Mouse (Mus musculus) E14TG2a.4 (cell line): Measurements from ENCODE around the gene Sema3e.

Source experiments
- H3K27me3 ChIP-seq: 2 replicates; pipeline ENCODE4 v1.6.1; 2014; ENCODE audit warnings: low read length, control low read depth; ENCODE audit not compliant: insufficient read depth
- H3K36me3 ChIP-seq: 2 replicates; pipeline ENCODE4 v1.6.1; 2014; ENCODE audit warnings: low read length, control low read depth; ENCODE audit not compliant: insufficient read depth
- H3K4me1 ChIP-seq: replicated peaks from 2 replicates; pipeline ENCODE4 v1.6.1; 2014; ENCODE audit warnings: low read depth, low read length, control low read depth
- H3K4me3 ChIP-seq: replicated peaks from 2 replicates; pipeline ENCODE4 v1.5.1; 2014; ENCODE audit warnings: mild to moderate bottlenecking, low read length
- H3K9me3 ChIP-seq: 2 replicates; pipeline ENCODE4 v1.6.1; 2014; ENCODE audit warnings: low read length, control low read depth
- CTCF ChIP-seq: conservative IDR thresholded peaks from 2 replicates; pipeline ENCODE4 v1.5.1; 2014; ENCODE audit warnings: low read length
- NANOG ChIP-seq: IDR thresholded peaks from 2 replicates; pipeline ENCODE4 v1.6.1; 2014; ENCODE audit warnings: borderline replicate concordance, low read length, mixed read lengths
- POU5F1 ChIP-seq: IDR thresholded peaks from 2 replicates; pipeline ENCODE4 v1.6.1; 2014; ENCODE audit warnings: low read length, borderline replicate concordance

Sema3e gene

DNA sequence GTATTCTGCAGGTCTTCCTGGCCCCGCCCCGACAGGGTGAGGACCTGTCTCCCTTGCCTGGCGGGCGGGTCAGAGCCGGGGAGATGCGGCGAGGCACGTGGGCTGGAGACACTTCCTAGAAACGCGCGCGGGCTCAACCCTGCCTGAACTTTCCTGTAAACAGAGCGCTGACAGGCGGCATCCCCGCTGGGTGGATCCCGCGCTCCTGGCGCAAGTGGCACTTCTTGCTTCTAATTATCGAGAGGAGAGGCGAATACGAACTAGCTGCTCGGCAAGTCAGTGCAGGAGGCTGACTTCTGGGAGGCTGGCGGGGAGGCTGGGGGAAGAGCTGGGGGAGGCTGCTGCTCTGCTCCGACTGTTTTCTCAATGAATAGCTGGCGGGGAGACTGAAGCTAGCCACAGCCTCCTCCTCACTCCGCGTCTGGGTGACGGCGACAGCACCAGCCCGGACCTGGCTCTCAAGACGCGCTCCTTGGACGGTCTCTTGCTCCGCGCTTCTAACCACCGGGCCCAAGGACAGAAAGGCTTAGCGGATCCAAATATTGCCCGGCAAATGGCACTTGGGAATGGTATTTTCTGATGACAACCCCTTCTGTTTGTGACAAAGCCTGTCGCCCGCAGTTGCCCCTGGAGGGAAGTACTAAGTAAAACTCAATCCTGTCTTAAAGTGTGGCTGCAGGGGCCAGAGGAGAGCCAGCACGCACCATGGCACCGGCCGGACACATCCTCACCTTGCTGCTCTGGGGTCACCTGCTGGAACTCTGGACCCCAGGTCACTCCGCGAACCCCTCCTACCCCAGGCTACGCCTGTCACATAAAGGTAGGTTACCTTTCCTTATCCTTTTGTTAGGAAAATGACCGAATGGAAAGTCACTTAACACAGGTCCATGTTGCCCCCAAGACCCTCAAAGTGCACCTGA, at the start of gene Sema3e:
TSS of gene Sema3e (plus strand) at position 72 of the 920 bp plus-strand sequence.
- TF ChIP-seq POU5F1 (no peak), NANOG (no peak)
- H3K27me3 ChIP-seq, result no peaks in the 10 kb centered on the region; the same call in 1 of the 2 replicates
- peak within 1 kb of the TSS; percentile 86 for H3K4me3 ChIP-seq
- H3K36me3 ChIP-seq, result no peaks in the 10 kb centered on the region
- peaks cover 43% of the 10 kb centered on the region for H3K4me1 ChIP-seq
- peaks cover 8% of the 10 kb centered on the region for H3K9me3 ChIP-seq

DNA sequence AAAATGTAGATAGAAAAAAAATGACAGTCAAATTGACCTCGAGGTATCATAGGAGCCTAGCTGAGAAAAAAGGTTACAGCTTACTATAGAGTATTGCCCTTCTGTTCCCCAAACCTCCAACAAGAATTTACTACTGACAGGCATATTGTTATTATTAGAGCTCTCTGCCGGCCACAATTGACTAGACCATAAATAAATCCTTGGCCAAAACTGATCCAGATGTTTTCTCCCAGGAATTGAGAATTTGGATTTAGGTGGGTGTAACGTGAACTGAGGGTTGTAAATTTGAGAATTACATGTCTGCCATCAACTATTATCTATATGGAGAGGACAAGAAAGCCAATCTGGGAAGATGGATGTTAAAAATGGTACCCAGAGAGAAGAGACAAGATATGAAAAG, 47.5 kb upstream of the Sema3e start:
- no peak for TF ChIP-seq CTCF
- no peak for TF ChIP-seq POU5F1
- TF ChIP-seq NANOG, result no peak
- Histone ChIP-seq H3K4me1 (peaks cover 36% of the 10 kb centered on the region), H3K4me3 (no peak overlapping the region), H3K27me3 (no peaks in the 10 kb centered on the region), H3K36me3 (no peaks in the 10 kb centered on the region), H3K9me3 (no peaks in the 10 kb centered on the region)

DNA sequence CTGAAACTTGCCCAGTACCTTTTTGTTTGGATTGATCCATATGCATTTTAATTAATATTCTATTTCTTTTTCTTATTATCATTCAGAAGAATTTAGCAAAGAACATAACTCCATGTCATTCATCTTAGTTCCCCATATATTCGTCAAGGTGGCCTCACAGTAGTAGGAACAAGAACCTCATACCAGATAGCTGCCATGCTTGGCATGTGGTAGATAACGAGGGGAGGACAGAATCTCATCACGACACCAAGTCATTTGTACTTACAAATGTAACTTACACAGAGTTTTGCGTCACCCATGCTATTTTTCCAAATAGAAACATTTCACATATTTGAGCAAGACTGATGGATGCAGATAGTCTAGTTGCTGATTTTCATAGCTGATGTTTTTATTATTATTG, 45.9 kb upstream of the Sema3e start:
- H3K9me3 ChIP-seq, result no peaks in the 10 kb centered on the region
- H3K4me3 ChIP-seq, result no peak overlapping the region
- peaks cover 52% of the 10 kb centered on the region for H3K4me1 ChIP-seq
- no peak for TF ChIP-seq CTCF
- no peak for TF ChIP-seq POU5F1
- no peaks in the 10 kb centered on the region for H3K27me3 ChIP-seq
- H3K36me3 ChIP-seq, result no peaks in the 10 kb centered on the region

DNA sequence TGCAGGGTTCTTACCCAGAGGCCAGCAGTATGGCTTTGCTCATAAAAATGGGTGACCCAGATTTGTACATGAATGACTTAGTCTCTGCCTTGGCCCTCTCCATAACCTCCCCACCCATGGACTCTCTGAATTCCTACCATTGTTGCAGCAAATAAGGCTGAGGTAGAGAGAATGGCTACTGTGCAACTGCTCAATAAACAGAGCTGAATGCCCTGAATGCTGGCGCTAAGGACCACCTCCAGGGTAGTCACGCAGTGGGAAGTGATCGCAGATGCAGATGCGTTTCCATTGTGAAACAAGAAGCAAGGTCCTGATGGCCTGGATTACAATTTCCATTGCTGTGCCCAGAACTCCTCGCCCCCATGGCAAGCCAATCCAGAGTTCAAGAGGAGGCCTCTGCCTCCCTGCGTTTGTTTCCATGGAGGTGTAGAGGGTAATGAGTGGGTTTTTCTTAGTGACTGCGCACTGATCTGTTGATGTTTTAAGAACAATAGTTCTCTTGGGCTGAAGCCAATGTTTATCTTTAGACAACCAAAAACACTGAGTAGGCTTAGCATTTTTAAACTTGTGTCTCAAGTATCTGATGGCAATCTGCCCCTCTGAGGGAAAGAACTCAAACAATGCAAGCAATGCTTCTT, 42.5 kb upstream of the Sema3e start:
- Histone ChIP-seq H3K4me1 (peaks cover 59% of the 10 kb centered on the region), H3K9me3 (no peaks in the 10 kb centered on the region), H3K4me3 (peak overlapping the region; percentile 17), H3K36me3 (no peaks in the 10 kb centered on the region), H3K27me3 (no peaks in the 10 kb centered on the region)
- TF ChIP-seq NANOG (peak; percentile 97), POU5F1 (no peak)

DNA sequence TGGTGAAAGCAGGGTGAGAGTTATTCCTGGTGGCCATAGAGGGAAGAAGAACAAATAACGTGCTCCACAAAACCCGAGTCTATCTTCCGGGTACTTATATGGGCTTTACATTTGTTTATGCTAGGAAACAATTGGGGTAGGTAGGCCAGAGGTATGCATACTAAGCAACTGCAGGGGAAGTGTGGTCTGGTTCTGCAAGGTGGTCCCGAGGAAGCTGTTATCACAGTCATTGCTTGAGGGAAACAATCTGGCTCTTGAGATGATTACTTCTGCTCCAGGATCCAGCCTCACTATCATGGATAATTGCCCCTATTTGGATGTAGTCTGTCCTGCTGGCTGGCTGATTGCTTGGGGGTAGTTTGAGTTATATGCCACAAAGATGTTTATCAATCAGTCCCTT, 41.5 kb upstream of the Sema3e start:
- Histone ChIP-seq H3K36me3 (no peaks in the 10 kb centered on the region), H3K27me3 (no peaks in the 10 kb centered on the region), H3K4me3 (no peak overlapping the region), H3K9me3 (no peaks in the 10 kb centered on the region), H3K4me1 (peaks cover 59% of the 10 kb centered on the region)
- TF ChIP-seq NANOG (peak; percentile 82; the same call in 1 of the 2 replicates), POU5F1 (no peak)

DNA sequence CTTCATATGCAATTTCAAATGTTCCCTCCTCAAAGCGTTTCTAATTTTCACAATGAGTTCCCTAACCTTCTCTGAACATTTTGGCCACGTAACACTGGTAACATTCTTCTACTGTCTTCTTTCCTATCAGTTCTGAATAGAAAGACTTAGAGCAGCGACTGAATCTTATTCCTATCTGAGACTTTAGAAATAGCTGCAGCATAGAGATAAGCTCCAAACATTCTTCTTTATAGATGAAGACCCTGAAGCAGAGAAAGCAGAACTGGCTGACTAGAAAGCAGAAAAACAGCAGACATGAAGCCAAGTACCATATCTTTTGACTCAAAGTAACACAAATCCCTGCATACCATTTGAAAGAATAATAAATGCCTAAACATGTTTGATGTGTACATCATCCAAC, 39.4 kb upstream of the Sema3e start:
- Histone ChIP-seq H3K36me3 (no peaks in the 10 kb centered on the region), H3K4me3 (no peak overlapping the region), H3K9me3 (no peaks in the 10 kb centered on the region), H3K27me3 (no peaks in the 10 kb centered on the region), H3K4me1 (peaks cover 49% of the 10 kb centered on the region)
- TF ChIP-seq CTCF (no peak), NANOG (no peak), POU5F1 (no peak)

DNA sequence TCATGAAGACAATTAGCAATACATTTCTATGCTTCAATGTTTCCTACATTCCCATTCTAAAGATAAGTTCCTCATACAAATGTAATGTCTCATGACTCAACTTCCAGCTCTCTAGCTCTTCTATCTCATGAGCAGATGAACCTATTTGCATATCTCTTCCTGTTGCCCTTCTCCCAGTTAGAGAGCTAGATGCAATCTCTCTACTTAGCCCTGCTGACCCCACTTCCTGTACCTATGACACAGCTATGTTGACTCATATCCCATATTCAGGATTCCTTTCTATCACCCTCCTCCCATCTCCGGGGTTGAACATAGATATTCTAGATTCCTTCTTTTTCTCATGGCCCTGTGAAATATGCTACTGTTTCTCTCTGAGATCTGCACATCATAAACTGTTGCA, 38.0 kb upstream of the Sema3e start:
- Histone ChIP-seq H3K27me3 (no peaks in the 10 kb centered on the region), H3K36me3 (no peaks in the 10 kb centered on the region), H3K4me3 (no peak overlapping the region), H3K4me1 (peaks cover 34% of the 10 kb centered on the region), H3K9me3 (no peaks in the 10 kb centered on the region)
- TF ChIP-seq CTCF, result no peak
- no peak for TF ChIP-seq NANOG
- TF ChIP-seq POU5F1, result no peak

DNA sequence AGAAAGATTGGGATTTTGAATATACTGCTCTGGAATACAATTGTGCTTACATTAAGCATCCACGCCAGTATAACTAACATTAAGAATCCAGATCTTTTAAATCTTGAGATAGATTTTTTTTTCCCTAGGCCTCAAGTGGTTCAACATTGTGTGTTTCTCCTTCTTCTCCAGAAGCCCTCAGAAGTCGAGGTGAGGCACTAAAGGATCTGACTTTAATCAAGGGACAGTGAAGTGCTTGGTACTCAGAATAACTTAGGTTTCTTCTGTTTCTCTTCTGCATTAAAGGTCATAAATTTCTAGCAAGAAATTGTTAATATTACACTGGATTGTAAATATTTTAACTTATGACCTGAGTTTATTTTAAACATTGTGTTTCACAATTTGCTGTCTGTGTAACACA, 37.1 kb upstream of the Sema3e start:
- no peaks in the 10 kb centered on the region for H3K36me3 ChIP-seq
- TF ChIP-seq CTCF (no peak), POU5F1 (no peak), NANOG (no peak)

More for the DNA sequence above, 37.1 kb upstream of the Sema3e start:
- no peaks in the 10 kb centered on the region for H3K27me3 ChIP-seq
- H3K4me1 ChIP-seq, result peaks cover 30% of the 10 kb centered on the region
- H3K4me3 ChIP-seq, result no peak overlapping the region
- no peaks in the 10 kb centered on the region for H3K9me3 ChIP-seq
